Mouse (Mus musculus): ENCODE measurements at regions not wholly inside any gene's neighbourhood (a gene's known extent, or its start where the extent isn't known, plus 50 kb on each side); places are given as distances from the start of the nearest gene placed in this dataset.
"Not testable (repeated sequence)": the region's sequence is repeated elsewhere in the genome, so short reads cannot be mapped to it uniquely, and the experiment has no call there.

GRCm38 (mm10) chr2:98263641-98264040 lies 398.4 kb upstream of the Gm10801 start:
- no peak for DNase-seq

GRCm38 (mm10) chr2:98269562-98269961 lies 392.5 kb upstream of the Gm10801 start:
- DNase-seq, result peak; percentile 8

GRCm38 (mm10) chr2:98286796-98287352 lies 375.2 kb upstream of the Gm10801 start:
- no peak for DNase-seq

GRCm38 (mm10) chr2:98330025-98330424 lies 332.0 kb upstream of the Gm10801 start:
- not testable (repeated sequence) for DNase-seq

- no peak for DNase-seq
Measured at GRCm38 (mm10) chr2:98354200-98354599, 307.8 kb upstream of the Gm10801 start.

GRCm38 (mm10) chr2:98379211-98379610 lies 282.8 kb upstream of the Gm10801 start:
- DNase-seq, result no peak

Data from cerebellum, adult 9-10 months (tissue).